Mouse (Mus musculus) layer of hippocampus, adult 8-10 months (tissue): ENCODE results near the gene Frmd4b. TPM values are rescaled to one million over a fixed set of nuclear protein-coding genes. Genes with fewer than 3 reads are reported as not detected.

Source experiments
- DNase-seq, 2 experiments: peaks; one replicate each; pipeline ENCODE4 v3.0.0; 2022; ENCODE audit warnings: low spot score in 2 of 2
- total RNA-seq, 4 experiments: library from RNA; stranded (reverse); gene quantifications; 2 replicates each; pipeline ENCODE4 v1.2.4; 2022

Frmd4b gene
- total RNA-seq, 4 experiments from 2014 or later = 30.6 to 39.0 (median 34.4) TPM

DNA sequence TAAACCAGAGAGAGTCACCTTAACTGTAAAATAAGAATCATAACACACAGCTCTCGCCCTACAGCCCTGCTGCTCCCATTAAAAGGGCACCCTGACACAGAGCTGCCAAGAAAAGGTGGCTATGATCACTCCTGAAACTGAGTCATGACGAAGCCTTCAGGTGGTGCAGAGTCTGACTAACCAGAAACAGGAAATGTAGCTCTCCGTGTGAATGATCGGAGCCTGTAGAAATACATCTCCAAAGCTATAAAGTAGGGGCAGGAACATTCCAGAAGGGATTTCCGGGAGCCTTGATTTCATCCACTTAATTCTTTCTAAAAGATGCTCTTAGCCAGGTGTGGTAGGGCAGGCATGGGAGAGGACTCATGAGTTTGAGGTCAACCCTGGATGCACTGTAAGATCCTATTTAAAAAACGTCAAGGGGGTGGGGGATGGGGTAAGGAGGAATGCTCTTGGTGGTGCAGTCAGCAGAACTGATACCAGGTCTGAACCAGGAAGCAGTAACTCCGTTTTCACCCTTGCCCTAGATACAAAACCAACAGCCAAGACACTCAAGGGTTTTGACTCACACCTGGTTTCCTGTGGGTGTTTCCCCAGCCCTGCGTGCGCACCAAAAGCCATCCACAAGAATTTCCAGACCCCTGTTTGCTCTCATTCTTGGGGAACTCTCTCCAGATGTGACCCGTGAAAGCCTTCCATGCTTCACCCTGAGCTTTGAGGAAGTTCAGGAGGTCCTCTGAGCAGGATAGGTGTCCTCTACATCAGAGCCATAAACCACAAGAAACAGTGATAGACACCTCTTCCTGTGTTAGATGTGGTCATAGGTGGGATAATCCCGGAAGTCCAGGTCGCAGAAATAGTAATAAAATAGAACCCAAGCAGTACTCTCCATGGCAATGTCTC, 323.4 kb downstream of the Frmd4b start:
- DNase-seq = no peak

DNA sequence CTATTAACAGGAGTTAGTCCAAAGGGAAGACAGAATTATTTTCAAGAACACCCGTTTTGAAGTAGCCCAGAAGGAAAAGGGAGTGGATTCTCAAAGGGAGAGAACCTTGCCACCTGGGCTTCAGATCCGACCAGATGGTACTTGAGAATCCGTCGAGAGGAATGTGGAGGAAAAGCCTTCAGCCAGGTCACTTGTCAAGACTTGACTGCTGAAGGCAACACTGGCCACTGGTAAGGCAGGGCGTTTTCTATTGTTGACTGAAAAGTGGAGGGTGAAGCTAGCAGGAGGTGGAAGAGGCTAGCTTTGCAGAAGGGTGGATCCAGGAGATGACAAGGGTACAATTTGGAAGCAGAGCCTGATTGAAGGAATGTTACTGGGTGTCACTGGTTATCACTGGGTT, 324.4 kb downstream of the Frmd4b start:
- no peak for DNase-seq

DNA sequence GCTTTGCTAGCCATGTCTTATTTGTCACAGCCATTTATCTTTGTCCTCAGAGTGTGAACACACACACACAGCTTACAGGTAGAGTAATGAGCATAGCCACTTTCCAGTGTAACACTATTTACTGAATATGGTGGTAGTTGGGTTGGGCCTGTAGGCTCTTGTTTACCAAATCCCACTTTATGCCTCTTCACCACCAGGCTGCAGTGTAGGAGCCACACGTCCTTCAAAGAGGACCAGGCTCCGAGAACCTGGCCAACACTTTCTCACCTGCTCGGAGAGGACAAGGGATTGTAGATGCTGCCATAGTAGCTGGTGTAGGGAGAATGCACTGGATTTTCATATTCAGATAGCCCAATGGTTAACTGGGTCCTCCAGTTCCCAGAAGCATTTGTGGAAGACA, 325.2 kb downstream of the Frmd4b start:
- DNase-seq = no peak

DNA sequence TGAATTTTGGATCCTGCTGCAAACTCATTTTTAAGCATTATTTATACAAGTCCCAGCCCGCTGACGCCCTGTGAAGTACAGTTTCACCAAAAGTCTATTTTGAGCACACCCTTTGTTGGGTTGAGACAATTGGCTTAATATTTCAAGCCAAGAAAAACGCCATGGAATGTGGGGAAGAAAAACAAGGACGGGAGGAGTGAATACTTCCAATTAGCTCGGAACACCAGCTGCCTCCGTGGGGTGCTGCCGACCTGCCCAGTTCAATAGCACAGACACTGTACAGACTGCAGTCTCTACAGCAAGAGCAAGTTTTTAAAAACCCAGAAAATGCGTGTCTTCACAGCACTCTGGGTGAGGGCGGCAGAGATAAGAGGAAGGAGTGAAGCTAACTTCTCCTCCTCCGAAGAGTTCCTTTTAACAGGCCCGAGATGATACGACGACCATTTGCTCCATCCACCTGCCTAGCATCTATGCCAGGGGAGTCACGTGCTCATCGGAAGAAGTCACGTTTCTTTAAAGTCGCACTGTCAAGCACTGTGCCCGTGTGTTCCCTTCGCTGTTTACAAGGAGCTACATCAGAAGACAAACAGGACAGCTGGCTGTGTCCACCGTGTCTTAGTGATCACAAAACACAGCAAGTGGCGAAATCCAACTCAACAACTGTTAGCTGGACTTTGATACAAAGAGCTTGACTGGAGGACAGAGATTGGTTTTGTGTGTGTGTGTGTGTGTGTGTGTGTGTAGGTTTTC, 326.0 kb downstream of the Frmd4b start:
- no peak for DNase-seq

DNA sequence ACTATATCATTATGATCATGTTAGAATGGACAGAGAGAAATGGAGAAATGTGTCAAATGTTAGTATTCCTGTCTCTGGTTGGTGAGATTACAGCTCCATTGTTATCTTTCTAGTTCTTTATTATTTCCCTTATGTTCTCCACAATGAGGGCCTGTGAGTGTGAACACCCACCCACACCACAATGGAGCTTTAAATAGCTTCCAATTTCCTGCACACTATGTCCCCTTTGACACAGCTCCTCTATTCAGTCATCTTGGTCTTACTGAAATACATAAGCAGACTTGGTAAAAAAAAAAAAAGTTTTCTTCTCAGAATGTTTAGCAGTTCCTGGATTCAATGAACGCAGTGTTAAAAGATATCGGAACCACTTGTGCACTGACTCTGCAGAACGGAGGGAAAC, 326.7 kb downstream of the Frmd4b start:
- DNase-seq = no peak

DNA sequence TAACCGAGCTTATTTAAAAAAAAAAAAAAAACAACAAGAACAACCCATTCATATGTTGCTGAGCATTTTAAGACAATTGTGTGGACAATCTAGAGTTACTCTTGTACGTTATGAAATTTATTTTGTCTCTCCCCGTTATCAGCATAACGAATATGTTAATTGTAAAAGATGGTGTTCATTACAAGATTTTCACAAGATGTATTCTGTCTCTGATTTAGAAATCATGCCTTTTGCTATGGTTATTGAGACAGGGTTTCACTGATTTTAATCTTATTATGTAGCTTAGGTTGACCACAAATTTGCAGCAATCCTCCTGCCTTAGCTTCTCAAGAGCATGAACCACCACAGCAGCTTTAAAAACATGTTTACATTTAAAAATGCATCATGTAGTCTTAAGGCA, 327.5 kb downstream of the Frmd4b start:
- DNase-seq = no peak

DNA sequence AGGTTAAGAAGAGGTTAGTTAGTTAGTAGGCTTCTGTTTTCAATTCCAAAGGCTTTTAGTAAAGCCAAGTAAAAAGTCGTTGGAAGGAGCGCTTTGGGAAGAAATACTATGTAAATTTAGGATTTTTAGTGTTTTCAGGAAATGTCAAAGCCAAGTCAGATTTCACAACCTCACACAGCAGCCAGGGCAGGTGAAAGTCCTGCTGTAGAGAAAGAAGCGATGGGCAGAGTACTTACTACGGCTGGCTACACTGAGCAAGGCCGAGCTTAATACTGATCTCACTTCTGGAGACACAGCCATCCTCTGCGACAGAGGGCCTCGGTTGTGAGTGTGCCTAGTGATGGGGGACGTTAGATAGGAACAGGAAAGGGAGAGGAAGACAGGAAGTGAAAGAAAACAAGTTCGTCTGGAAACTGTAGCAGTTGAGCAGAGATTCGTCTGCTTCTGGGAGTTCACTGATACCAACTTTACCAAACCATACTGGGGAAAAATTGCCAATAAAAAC, 328.0 kb downstream of the Frmd4b start:
- DNase-seq = no peak

DNA sequence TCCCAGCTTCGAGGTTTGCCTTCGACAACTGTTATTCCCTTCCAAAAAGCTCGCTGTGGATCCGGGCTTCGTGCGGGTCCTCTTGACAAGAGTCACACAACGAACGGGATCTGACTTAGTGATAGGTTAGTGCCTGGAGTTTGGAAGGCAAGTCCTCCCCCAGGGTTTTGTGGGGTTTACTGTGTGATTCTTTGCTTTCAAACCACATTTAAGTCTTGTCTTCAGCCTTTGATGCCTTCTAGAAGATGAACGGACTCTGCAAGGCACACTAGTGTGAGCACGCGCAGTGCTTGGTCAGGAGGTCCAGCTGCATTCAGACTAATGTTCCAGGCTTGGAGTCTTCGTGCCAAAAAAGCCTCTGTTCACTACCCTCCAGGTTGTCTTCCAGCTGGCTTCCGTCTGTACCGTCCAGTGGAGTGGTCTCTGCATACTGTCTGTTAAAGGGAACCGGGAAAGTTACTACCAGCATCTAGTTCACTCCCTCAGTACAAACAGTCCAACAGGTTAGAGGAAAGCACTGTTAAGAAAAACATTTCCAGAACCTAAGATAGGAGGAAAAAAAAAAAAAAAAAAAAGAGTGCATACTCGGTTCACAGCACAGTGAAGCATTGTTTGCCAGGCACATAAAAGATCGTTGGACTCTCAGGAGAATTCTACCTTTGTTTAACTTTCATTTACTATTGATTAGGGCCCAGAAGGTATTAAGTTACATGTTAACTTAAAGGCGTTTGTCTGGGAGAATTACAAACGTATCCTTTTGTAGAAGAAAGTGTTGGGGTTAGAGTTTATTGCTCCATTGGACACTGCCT, 329.1 kb downstream of the Frmd4b start:
- DNase-seq = no peak

DNA sequence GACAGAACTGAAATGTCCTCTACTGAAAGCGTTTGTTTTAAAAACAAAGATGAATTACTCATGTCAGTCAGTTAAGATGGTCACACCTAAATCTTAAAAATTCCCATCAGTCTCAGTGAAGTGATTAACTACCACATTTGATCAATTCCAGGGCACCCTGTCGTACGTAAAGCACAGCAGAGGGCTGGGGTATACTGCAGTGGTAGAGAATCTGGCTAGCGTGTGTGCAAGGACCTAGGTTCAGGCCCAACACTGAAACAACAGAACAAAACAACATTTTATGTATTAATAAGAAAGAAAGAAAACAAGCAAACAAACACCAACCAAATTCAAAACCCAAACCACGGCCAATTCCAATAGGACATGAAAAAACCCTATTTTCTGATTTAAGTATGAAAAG, 331.0 kb downstream of the Frmd4b start:
- DNase-seq = no peak

DNA sequence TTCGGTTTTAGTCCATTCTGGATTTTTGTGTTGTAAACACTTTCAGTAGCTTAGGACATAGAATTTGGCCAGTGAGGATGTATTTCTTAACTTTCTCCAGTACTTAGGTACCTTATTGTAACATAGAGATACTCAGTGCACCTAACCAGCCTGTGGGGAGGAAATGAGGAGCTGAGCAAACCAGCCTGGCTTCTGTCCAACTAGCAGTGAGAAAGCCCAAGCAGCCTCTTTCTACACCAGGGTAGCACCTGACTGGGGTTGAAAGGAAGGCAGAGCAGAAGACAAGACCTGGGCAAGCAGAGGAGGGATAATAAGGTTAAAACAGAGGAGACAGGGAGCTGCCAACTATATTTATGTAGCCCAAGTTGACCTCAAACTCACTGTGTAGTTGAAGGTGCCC, 333.7 kb downstream of the Frmd4b start:
- no peak for DNase-seq

DNA sequence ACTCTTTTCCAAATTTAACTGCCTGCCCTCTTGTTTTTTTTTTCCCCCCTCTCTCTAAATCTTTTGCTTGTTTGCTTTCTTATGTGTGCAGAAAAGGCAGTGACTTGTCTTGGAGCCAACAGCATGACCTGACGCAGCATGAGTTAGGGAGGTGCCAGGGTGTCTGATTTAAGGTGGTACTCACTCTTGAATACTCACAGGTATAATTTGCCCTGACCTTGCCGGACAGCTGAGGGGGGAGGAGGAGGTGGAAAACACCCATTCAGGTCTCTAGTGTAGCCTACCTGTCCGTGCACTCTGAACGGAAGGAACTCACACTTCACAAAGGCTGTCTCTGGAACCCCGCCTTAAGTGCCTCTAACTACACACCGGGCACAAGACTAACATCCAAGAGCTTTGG, 338.5 kb downstream of the Frmd4b start:
- DNase-seq = no peak

DNA sequence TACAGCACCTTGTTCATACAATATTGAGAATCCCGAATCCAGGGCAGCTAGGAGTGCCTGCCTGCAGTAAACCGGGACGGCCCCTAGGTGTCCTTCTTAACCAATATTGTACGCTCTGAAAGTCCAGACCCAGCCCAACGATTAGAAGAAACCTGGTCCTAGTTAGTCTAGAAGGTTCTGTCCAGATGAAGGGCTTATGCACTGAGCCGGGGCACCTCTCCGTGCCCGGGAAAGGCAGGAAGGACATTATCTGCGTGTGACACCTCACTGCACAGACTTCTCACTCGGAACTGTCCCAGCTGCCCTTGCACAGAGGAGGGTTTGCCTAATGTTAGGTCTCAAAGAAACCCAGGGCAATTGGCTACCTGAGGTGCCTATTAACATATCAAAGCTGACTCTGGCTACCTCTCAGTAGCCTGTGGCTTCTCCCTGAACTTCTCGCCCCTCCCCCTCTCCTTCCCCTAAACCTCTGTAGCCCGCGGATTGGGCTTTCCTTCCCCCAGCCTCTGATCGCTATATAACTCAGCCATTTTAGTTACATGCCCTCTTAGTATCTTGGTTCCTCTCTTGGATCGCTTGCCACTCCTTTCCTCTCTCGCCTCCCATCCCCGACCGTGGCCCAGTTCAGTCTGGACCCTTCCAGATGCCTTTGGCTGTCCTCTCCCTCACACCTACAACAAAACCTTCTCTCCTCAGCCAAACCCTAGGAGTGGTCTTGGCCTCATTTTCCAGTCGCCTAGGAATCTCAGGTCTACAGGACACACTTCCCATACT, 339.1 kb downstream of the Frmd4b start:
- DNase-seq = peak; percentile 69 to 85

DNA sequence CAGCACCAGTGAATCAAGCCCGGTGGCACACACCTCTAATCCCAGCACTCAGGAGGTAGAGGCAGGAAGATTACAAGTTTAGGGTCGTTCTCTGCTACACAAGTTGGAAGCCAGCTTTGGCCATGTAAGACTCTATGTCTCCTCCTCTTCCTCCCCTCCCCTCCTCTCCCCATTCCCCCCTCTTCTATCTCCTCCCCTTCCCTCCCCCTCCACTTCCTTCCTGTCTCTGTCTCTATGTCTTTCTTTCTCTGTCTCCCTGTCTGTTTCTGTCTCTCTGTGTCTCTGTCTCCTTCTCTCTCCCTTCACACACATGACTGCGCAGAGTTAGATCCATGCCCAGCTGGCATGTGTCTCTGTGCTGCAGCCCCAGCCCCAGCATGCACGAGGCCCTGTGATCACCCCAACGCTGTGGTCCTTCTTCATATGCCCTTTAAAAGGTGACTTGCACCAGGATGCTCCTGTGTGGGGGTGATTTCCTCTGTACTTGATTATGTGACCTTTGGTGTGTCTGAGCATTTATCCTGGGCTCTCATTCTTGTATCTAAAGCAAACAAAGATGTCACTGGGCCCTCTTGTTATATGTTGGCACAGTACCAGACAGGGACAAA, 340.3 kb downstream of the Frmd4b start:
- DNase-seq = no peak

DNA sequence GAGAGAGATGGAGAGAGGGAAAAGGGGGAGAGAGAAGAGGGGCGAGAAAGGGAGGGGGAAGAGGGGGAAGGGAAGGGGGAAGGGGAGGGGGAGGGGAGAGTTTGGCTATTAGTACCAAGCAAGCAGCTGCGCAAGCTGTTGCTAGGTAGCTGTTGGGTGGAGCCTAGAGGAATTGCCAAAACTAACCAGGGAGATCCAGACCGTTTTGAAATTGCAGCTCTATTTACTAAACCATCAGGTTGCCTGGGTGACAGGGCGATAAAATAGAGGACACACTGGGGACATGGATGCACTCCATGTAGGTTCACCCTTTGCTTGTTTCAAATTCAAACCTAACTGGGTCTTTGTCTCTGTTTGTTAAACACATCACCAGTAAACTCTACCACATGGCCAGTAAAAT, 341.0 kb downstream of the Frmd4b start:
- DNase-seq = no peak

DNA sequence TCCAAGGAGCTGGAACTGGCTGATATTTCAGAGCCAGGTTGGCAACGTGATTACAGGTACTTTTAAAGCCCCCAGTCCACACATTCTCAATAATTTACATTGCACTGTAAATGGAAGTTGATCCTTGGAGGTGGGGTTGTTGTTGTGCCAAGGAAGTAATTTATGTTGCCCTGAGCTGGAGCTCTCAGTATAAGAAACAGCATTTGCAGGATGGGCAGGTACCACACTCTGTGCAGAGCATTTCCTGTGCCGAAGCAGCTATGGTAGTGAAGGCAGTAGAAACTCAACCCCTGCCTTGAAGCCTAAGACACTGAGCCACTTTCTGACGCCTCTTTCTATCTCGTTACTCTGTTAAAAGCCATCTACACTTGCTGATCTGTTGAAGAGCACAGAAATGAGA, 341.6 kb downstream of the Frmd4b start:
- no peak for DNase-seq

DNA sequence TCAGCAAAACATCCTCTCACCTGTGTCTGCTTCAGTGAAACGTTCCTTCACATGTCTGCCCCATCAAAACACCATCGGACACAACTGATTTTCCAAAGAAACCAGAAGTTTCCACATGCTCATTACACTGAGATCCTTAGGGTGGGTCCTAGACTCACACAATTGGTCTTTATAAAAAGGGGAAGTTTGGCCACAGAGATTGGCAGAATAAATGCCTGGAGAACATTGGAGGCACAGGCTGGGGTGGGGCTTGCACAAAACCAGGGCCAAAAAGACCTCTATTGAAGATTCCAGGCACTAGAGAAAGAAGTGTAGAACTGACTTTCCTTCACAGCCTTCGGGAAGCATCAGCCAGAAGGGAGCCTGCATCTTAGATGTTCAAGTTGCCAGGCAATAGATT, 343.6 kb downstream of the Frmd4b start:
- DNase-seq = no peak

DNA sequence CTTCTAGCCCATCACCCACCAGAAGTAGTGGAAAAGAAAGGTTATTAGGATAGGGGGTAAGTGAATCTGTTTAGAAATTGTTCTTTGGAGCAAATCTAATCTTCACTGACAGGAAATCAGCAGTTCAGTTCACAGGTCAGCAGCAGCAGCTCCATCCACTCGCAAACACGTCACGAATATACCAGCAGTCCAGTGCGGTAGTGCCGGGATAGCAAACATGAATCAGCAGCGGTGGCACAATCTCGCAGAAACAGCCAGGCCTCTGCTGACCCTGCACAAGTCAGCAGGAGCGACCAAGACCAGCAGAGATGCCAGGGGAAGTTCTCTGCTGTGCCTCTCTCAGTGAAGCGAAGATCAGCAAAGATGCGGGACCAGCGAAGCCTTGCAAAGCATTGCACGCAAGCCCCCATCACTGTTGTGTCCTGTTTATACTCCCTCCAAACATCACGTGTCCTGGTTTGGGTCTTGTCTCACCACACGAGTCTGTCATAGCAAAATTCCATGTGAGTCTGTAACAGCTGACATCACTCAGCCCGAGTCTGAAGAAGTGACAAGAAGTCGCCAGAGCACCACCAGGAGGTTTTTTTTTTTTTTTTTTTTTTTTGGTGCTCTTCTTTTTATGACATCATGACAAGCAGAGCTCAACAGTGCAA, 344.2 kb downstream of the Frmd4b start:
- no peak for DNase-seq

DNA sequence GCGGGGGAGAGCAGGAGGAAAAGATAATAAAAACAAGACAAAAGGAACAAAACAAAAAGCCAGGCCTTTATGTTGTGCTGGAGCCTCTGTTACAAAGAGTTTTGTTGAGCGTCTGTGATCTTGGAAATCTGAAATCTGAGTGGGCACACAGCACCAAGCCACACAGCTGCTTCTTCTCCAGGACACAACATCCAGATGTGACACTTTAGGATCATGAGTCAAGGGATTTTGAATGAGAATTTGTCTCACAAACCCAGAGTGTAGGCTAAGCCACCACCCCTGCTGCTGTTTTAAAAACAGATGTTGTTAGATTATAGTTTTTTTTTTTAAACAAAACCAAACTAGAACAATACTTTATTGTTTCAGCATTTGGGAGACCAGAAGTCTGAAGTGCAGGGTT, 345.0 kb downstream of the Frmd4b start:
- no peak for DNase-seq

DNA sequence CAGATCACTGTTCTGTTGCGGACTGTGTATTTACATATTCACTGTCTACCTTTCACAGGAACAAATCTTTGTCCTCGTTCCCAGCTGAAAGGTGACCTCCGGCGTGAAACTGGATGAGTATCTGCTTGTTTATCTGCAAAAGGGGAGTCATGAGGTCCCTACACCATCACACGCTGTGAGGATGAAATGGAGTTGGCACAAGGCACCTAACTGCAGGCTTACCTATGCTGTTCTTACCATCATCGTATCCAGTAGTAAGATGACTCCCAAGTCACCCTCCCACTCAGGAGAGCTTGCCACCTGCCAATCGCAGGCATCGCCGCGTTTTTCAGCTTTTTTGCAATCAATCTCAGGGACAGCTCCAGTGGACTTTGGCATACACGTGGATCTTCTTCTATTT, 347.7 kb downstream of the Frmd4b start:
- DNase-seq = no peak

DNA sequence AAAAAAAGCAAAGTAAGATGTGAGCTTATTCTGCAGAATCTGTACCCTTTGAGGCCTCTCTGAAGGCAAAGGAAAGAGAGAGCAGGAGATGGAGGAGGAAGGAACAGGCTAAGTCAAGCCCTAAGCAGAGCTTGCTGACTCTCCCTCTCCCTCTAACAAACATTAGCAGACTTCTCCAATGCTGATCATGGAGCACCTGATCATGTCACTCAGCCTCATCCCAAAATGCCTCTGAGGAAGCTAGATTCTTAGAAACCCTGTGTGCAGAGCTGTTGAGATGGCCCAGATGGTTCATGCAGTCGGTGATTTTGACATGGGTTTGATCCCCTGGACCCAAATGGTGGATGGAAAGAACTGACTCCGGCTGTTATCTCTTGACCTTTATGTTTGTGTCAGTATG, 350.2 kb downstream of the Frmd4b start:
- no peak for DNase-seq
